Mouse (Mus musculus): ENCODE results near the gene Tex26. TPM values are rescaled to one million over a fixed set of nuclear protein-coding genes. Genes with fewer than 3 reads are reported as not detected.

Tex26 gene
- 0.62 and 1.8 TPM in 2 replicates for polyA plus RNA-seq (2014; fragmentation: Nextera tagmentation; extraction: Ambion mirVana)

GRCm38 (mm10) chr5:149439531-149440179, at the start of gene Tex26:
Tex26 (plus strand) TSS chr5:149439660.
- Histone ChIP-seq H3K4me3 (ENCODE audit: low read depth, low read length) (peak within 1 kb of the TSS; percentile 32), H3K9ac (replicated peaks; ENCODE audit: low read depth, low read length) (peak within 1 kb of the TSS; percentile 47), H3K36me3 (ENCODE audit: control insufficient read depth, insufficient read depth, low read length) (no peaks in the 10 kb centered on the region), H3K27ac (ENCODE audit: low read depth, low read length) (peak within 1 kb of the TSS; percentile 98), H3K4me1 (ENCODE audit: control insufficient read depth, insufficient read depth, low read length) (peaks cover 18% of the 10 kb centered on the region; the same call in 1 of the 2 replicates), H3K9me3 (ENCODE audit: control insufficient read depth, low read length) (no peaks in the 10 kb centered on the region), H3K27me3 (ENCODE audit: control insufficient read depth, insufficient read depth, low read length) (no peaks in the 10 kb centered on the region), H3K4me2 (ENCODE audit: low read depth, low read length) (peak within 1 kb of the TSS; percentile 57)
- WGBS: under 1% methylated on average over 25 of the region's 25 CpGs
- peak; percentile 93 for ATAC-seq (ENCODE audit: low read depth)

- ATAC-seq (ENCODE audit: low read depth): no peak
- Histone ChIP-seq H3K4me1 (ENCODE audit: control insufficient read depth, insufficient read depth, low read length) (no peaks in the 10 kb centered on the region), H3K4me3 (ENCODE audit: low read depth, low read length) (no peak overlapping the region), H3K27ac (ENCODE audit: low read depth, low read length) (no peak overlapping the region), H3K9ac (replicated peaks; ENCODE audit: low read depth, low read length) (no peak overlapping the region), H3K27me3 (ENCODE audit: control insufficient read depth, insufficient read depth, low read length) (no peaks in the 10 kb centered on the region), H3K4me2 (ENCODE audit: low read depth, low read length) (no peak overlapping the region), H3K36me3 (ENCODE audit: control insufficient read depth, insufficient read depth, low read length) (no peaks in the 10 kb centered on the region), H3K9me3 (ENCODE audit: control insufficient read depth, low read length) (no peaks in the 10 kb centered on the region)
- WGBS: 57% methylated on average over 18 of the region's 18 CpGs
Measured at GRCm38 (mm10) chr5:149391574-149392375, 47.7 kb upstream of the Tex26 start.

GRCm38 (mm10) chr5:149392420-149392988, 47.0 kb upstream of the Tex26 start:
- no peak overlapping the region for H3K9ac ChIP-seq (replicated peaks; ENCODE audit: low read depth, low read length)
- ATAC-seq (ENCODE audit: low read depth): no peak
- H3K4me1 ChIP-seq (ENCODE audit: control insufficient read depth, insufficient read depth, low read length): no peaks in the 10 kb centered on the region
- H3K9me3 ChIP-seq (ENCODE audit: control insufficient read depth, low read length): no peaks in the 10 kb centered on the region
- H3K36me3 ChIP-seq (ENCODE audit: control insufficient read depth, insufficient read depth, low read length): no peaks in the 10 kb centered on the region
- H3K4me2 ChIP-seq (ENCODE audit: low read depth, low read length): no peak overlapping the region
- no peak overlapping the region for H3K27ac ChIP-seq (ENCODE audit: low read depth, low read length)
- H3K27me3 ChIP-seq (ENCODE audit: control insufficient read depth, insufficient read depth, low read length): no peaks in the 10 kb centered on the region
- H3K4me3 ChIP-seq (ENCODE audit: low read depth, low read length): no peak overlapping the region
- WGBS: 81% methylated on average over 6 of the region's 6 CpGs

- ATAC-seq (ENCODE audit: low read depth): no peak
- Histone ChIP-seq H3K4me3 (ENCODE audit: low read depth, low read length) (no peak overlapping the region), H3K27ac (ENCODE audit: low read depth, low read length) (no peak overlapping the region), H3K27me3 (ENCODE audit: control insufficient read depth, insufficient read depth, low read length) (no peaks in the 10 kb centered on the region), H3K36me3 (ENCODE audit: control insufficient read depth, insufficient read depth, low read length) (no peaks in the 10 kb centered on the region), H3K4me2 (ENCODE audit: low read depth, low read length) (no peak overlapping the region), H3K4me1 (ENCODE audit: control insufficient read depth, insufficient read depth, low read length) (no peaks in the 10 kb centered on the region), H3K9me3 (ENCODE audit: control insufficient read depth, low read length) (no peaks in the 10 kb centered on the region; the same call in 1 of the 2 replicates), H3K9ac (replicated peaks; ENCODE audit: low read depth, low read length) (no peak overlapping the region)
- WGBS: 90% methylated on average over 7 of the region's 7 CpGs
Measured at GRCm38 (mm10) chr5:149401446-149401975, 37.9 kb upstream of the Tex26 start.

- Histone ChIP-seq H3K4me1 (ENCODE audit: control insufficient read depth, insufficient read depth, low read length) (no peaks in the 10 kb centered on the region), H3K36me3 (ENCODE audit: control insufficient read depth, insufficient read depth, low read length) (no peaks in the 10 kb centered on the region), H3K9ac (replicated peaks; ENCODE audit: low read depth, low read length) (no peak overlapping the region), H3K4me3 (ENCODE audit: low read depth, low read length) (no peak overlapping the region), H3K4me2 (ENCODE audit: low read depth, low read length) (no peak overlapping the region), H3K9me3 (ENCODE audit: control insufficient read depth, low read length) (no peaks in the 10 kb centered on the region; the same call in 1 of the 2 replicates), H3K27ac (ENCODE audit: low read depth, low read length) (no peak overlapping the region), H3K27me3 (ENCODE audit: control insufficient read depth, insufficient read depth, low read length) (no peaks in the 10 kb centered on the region)
- no peak for ATAC-seq (ENCODE audit: low read depth)
- WGBS: 92% methylated on average over 10 of the region's 10 CpGs
Measured at GRCm38 (mm10) chr5:149402029-149402428, 37.4 kb upstream of the Tex26 start.

- H3K9me3 ChIP-seq (ENCODE audit: control insufficient read depth, low read length): no peaks in the 10 kb centered on the region; the same call in 1 of the 2 replicates
- no peak overlapping the region for H3K4me2 ChIP-seq (ENCODE audit: low read depth, low read length)
- ATAC-seq (ENCODE audit: low read depth): no peak
- H3K36me3 ChIP-seq (ENCODE audit: control insufficient read depth, insufficient read depth, low read length): no peaks in the 10 kb centered on the region
- H3K4me3 ChIP-seq (ENCODE audit: low read depth, low read length): no peak overlapping the region
- no peak overlapping the region for H3K9ac ChIP-seq (replicated peaks; ENCODE audit: low read depth, low read length)
- no peaks in the 10 kb centered on the region for H3K27me3 ChIP-seq (ENCODE audit: control insufficient read depth, insufficient read depth, low read length)
- 78% methylated on average over 5 of the region's 5 CpGs for WGBS
- H3K4me1 ChIP-seq (ENCODE audit: control insufficient read depth, insufficient read depth, low read length): no peaks in the 10 kb centered on the region
- H3K27ac ChIP-seq (ENCODE audit: low read depth, low read length): no peak overlapping the region
Measured at GRCm38 (mm10) chr5:149403386-149403785, 36.1 kb upstream of the Tex26 start.

GRCm38 (mm10) chr5:149404710-149405109, 34.8 kb upstream of the Tex26 start:
- Histone ChIP-seq H3K27ac (ENCODE audit: low read depth, low read length) (no peak overlapping the region), H3K4me2 (ENCODE audit: low read depth, low read length) (no peak overlapping the region), H3K9me3 (ENCODE audit: control insufficient read depth, low read length) (no peaks in the 10 kb centered on the region; the same call in 1 of the 2 replicates), H3K27me3 (ENCODE audit: control insufficient read depth, insufficient read depth, low read length) (no peaks in the 10 kb centered on the region), H3K36me3 (ENCODE audit: control insufficient read depth, insufficient read depth, low read length) (no peaks in the 10 kb centered on the region), H3K4me3 (ENCODE audit: low read depth, low read length) (no peak overlapping the region), H3K4me1 (ENCODE audit: control insufficient read depth, insufficient read depth, low read length) (no peaks in the 10 kb centered on the region), H3K9ac (replicated peaks; ENCODE audit: low read depth, low read length) (no peak overlapping the region)
- ATAC-seq (ENCODE audit: low read depth): no peak
- 78% methylated on average over 5 of the region's 5 CpGs for WGBS

GRCm38 (mm10) chr5:149406791-149407276, 32.6 kb upstream of the Tex26 start:
- Histone ChIP-seq H3K27ac (ENCODE audit: low read depth, low read length) (no peak overlapping the region), H3K4me2 (ENCODE audit: low read depth, low read length) (no peak overlapping the region), H3K4me3 (ENCODE audit: low read depth, low read length) (no peak overlapping the region), H3K4me1 (ENCODE audit: control insufficient read depth, insufficient read depth, low read length) (peaks cover 11% of the 10 kb centered on the region), H3K9me3 (ENCODE audit: control insufficient read depth, low read length) (no peaks in the 10 kb centered on the region; the same call in 1 of the 2 replicates), H3K27me3 (ENCODE audit: control insufficient read depth, insufficient read depth, low read length) (no peaks in the 10 kb centered on the region), H3K9ac (replicated peaks; ENCODE audit: low read depth, low read length) (no peak overlapping the region), H3K36me3 (ENCODE audit: control insufficient read depth, insufficient read depth, low read length) (no peaks in the 10 kb centered on the region)
- no peak for ATAC-seq (ENCODE audit: low read depth)
- WGBS: 83% methylated on average over 8 of the region's 8 CpGs
